Mouse (Mus musculus): ENCODE measurements around the gene Maco1. TPM values are rescaled to one million over a fixed set of nuclear protein-coding genes. Genes with fewer than 3 reads are reported as not detected.
"Not testable (repeated sequence)": the region's sequence is repeated elsewhere in the genome, so short reads cannot be mapped to it uniquely, and the experiment has no call there.

The Maco1 gene
- total RNA-seq, 2 experiments from 2014 or later, result 43.8 TPM

DNA sequence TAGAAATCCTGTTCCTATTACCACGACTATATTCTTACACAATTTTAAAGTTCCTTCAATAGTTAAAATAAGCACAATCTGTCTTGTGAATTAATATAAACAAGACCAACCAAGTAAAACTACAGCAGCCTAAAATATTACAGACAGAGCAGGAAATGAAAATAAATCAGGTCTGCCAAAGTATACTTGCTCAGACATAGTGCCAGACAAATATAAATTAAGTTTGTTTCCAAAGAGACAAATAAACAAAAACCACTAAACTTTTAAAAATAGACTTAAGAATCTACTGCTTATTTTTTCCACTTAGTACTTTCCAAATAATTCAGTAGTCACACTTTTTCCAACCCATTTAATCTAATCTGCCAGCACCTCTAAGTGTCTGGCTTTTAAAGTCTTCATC, 32.1 kb downstream of the Maco1 start:
- no peak for DNase-seq (ENCODE audit: low spot score in 2 of 2)

DNA sequence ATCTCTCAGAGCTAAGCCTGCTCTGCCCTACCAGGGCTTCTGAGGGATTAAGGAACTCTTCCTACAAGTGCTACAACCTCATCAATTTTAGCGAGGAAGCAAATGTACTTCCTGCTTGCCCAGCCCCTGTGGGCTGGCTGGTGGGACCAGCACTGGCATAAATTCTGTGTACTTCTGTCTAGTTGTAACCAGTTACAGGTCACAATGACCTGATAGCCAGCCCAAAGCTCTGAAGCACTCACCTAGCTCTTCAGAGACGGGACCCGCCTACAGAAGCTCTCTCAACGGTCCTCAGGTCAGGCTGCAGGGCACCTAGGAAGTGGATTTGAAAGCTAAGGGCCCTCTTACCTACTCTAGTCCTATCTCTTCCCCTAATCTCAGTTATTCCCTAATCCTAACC, 35.4 kb downstream of the Maco1 start:
- DNase-seq (ENCODE audit: low spot score in 2 of 2), result no peak

DNA sequence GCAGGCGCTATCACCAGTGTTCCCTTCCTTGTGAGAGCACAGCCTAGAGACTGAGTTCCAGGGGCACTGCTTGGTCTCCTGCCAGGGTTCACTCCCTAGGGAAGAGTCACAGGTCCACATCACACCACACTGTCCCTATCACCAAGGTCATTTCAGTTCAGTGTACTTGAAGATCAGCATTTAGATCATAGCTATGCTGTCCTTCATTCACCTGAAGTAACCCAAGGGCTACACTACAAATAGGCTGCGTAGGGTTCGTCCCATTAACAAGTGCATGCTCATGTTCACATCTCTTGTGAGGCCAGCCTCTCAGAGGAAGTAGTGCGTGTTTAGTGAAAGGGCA, 38.9 kb downstream of the Maco1 start:
- no peak for DNase-seq (ENCODE audit: low spot score in 2 of 2)

DNA sequence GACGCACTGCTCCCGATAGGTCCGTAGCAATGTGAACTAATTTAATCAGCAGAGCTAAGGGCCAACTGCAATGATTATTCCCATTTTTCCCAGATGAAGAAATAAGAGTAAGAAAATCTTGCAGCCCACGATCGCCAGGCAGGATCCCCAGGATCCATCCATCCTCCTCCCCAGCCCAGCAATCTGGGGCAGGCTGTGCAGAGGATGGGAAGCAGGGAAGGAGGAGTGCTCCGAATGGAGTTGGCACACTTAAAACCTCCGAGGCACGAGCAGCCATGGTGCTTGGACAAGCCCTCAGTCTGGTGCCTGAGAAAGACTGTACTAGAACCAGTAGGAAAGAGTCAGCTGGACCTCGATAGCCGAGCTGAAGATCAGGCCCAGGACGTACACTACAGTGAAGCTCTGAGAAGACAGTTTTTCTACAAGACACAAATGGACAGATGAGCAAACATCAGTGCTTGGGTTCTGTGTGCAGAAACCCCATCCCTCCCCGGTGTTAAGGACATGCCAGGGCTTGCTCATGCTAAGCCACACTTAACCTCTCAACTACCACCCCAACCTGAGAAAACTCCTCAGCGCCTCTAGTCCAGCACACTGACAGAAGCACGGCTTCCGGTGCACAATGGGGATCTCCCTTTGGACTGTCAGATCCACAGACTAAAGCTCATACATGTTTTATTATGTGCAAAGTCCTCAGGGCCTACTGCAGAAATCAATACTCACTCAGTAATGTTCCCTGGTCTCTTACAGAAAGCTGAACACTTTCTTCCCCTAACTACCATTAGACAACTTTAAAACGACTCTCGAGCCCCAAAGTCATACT, 39.5 kb downstream of the Maco1 start:
- no peak for DNase-seq (ENCODE audit: low spot score in 2 of 2)

DNA sequence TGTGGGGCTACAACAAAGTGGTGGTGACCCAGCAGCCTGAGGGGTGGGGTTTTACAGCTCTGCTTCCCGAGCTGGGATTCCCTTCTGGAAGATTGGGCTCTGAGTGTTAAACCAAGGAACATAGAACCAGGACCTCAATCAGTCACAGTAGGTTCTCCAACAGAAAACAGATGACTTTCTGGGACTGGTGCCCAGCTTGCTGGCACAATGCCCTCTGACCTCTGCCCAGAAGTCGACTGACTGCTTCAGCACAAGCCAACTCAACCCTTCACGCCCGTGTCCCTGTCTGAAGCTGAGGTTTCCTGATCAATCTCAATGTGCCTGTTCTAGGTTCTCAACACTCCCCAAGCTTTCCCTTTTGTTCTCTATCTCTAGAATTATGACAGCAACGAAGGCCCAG, 48.4 kb downstream of the Maco1 start:
- peak in 1 of 2 experiments; percentile 33 for DNase-seq (ENCODE audit: low spot score in 2 of 2)

DNA sequence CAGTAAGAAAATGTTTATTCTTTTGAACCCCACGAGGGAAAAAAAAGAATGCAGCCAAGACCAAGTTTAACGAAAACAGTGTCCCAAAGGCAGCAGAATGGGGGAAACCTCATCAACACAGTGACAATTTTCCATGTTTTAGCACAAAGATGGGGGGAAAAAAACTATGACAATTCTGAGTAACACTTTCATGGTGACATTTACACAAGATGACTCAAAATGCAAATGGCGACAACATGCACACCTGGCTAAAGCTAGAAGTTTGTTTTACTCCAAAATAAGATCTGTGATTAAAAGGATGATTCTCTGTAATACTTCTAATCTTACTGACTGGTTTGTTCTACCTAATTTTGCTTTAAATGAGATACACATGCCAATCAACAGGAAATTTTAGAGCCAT, 50.4 kb downstream of the Maco1 start:
- DNase-seq (ENCODE audit: low spot score in 2 of 2), result no peak

DNA sequence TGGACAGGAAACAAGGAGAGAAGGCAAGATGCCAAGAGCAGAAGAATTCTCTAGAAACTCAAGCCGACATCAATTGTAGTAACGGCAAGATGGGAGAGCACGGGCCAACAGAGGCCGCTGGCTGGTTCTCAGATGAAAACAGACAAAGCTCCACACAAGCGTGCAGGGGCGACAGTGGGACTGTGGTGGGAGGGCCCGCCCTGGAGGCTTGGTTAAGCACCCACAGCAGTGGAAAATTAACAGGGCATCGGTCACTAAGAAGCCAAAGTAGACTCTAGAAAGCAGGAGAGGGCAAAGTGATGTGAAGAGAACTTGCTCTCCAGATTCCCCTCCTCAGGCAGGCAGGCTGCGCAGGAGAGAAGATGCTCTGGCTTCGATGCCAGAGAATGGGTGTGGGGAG, 51.0 kb downstream of the Maco1 start:
- no peak for DNase-seq (ENCODE audit: low spot score in 2 of 2)

DNA sequence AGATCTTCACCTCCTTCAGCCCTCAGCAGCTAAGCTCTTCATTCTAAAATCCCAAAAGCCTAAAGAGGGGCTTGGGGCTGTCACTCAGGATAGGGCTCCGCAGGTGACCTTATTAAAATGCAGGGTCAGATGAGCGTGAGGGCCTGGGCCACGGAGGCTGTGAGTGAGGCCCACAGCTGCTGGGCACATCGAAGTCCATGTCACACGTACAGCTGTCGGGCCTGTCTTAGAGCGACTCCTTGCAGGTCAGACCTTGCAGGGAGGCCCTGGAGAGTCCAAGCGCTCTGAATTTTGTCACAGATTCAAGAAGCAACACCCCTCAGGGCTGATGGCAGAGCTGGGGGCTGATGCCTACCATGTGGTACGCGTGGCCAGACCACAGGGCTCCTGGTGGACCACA, 52.5 kb downstream of the Maco1 start:
- no peak for DNase-seq (ENCODE audit: low spot score in 2 of 2)

DNA sequence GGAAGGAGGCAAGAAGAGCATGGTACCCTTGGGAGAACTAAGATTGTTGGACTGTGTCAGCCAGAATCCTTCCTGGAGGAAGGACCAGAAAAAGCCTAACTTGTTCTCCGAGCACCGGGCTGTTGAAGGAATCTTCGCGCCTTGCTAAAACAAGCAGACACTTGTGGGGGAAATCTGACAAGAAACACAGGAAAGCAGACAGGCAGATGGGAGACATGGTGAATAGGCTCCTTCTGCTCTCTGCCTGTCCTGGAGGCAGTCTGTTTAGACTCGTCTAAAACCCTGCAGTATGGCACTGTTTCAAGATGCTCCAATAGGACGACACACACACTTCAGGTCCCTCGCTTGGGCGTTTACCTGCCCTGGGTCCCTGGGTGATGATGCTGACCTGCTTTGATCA, 53.0 kb downstream of the Maco1 start:
- DNase-seq (ENCODE audit: low spot score in 2 of 2), result peak in 1 of 2 experiments; percentile 40

DNA sequence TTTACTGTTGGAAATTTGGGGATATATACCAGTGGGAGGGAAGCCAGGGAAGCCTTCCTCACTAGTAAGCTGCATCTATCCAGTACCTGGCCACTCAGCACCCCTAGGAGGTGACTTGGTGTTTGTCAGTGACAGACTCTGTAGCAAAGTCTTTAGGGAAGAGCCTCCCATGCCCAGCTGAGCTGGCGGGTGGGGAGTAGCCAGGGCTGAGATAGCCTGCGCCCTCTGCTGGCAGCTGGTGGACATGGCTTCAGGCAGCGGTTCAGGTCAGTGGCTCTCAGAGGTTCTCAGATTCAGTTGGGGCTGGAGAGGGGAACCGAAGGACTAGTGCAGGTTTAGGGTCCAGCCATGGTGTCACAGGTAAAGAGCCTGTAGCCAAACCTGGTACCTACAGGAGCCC, 53.9 kb downstream of the Maco1 start:
- peak; percentile 47 to 53 for DNase-seq (ENCODE audit: low spot score in 2 of 2)

DNA sequence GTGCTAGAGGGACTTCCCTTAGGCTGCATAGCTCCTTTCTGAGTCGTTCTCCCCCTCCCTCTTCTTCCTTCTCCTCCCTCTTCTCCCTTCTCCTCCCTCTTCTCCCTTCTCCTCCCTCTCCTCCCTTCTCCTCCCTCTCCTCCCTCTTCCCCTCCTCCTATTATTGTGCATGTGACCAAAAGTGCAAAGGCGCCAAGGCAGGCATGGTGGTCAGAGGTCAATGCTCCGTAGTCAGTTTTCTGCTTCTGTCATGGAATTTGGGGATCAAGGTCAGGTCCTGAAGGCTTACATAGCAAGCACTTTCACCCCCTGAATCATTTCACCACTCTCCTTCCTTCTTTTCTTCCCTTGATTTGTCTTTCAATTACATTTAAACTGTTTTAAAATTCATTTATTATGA, 54.3 kb downstream of the Maco1 start:
- no peak for DNase-seq (ENCODE audit: low spot score in 2 of 2)

DNA sequence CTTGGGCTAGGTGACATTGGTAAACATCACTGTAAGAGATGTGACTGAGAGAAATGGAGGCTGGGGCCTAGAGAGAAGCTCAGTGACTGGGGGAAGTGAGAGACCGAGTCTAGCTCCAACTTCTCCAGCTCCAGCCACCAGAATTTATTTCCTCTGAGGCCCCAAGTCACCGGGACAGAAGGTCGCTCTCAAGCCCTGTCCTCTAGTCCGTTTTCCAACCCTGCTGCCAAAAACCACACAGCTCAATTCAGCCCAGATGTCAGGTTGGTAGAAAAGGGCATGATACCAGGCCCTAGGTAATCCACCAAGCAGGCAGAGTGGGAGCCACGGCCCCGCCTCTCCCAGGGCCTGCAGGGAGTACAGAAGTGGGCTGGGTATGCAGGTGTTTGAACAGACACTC, 55.5 kb downstream of the Maco1 start:
- DNase-seq (ENCODE audit: low spot score in 2 of 2), result no peak

DNA sequence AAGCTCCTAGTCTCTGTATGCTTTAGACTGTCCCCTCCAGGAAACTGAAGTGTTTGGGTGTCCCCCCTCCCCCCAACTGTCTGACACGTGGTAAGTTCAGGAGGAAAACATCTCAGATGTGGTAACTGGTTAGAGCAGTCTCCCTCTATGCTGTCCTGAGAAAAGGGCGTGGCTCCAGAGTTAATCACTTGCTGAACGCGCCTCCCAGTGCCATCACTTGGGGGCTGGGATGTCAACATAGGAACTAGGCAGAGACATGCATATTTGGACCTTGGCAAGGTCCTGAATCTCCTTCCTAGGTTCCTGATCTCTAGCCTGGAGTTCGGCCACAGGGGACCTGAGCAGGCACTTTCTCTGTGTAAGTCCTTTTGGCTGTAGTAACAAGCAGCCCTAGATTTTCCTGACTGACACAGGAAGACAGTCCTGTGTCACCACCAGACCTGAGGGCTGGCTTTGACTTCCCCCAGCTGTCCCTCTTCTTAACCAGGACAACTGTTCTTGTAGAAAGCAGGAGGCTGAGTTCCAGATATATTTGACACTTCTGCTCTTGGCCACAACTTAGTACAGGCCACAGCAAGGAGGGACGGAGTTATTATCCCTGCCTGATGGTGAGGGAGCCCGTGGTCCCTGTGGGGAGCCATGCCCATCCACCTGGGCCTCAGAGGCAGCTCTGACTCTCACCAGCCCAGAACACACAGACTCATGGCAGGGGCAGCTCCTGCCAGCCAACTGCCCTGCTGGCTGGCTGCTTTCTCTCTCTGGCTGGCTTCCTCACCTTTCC, 56.4 kb downstream of the Maco1 start:
- no peak for DNase-seq (ENCODE audit: low spot score in 2 of 2)

DNA sequence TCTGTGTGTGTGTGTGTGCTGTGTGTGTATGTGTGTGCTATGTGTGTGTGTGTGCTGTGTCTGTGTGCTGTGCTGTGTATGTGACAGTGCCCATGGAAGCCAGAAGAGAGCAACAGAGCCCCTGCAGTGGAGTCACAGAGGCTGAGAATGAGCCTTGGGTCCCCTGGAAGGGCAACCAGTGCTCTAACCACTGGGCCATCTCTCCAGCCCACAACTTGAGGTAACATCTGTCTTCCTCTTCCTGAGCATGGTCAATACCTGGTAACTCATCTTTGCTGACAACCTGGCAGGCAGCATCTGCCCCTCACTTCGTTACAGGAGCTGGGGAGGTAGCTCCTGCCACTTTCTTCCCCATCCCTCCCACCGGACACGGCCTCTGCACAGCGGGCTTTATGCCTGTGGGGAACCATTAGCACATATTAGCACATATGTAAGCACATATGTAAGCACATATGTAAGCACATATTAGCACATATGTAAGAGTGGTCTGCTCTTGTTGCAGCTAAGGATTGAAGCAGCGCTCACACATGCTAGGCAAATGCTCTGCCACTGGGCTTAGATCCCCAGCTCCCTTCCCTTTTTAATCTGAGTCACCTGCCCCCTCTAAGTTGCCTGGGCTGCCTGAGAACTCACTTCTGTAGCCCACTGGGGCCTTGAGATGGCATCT, 57.2 kb downstream of the Maco1 start:
- no peak for DNase-seq (ENCODE audit: low spot score in 2 of 2)

DNA sequence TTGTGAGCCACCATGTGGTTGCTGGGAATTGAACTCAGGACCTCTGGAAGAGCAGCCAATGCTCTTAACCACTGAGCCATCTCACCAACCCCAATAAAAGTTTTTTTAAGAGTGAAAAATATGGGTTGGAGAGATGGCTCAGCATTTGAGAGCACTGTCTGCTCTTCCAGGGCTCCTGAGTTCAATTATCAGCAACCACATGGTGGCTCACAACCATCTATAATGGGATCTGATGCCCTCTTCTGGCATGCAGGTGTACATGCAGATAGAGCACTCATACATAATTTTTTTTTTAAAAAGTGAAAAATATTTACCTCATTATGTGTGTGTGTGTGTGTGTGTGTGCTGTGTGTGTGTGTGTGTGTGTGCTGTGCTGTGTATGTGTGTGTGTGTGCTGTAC, 58.2 kb downstream of the Maco1 start:
- not testable (repeated sequence) for DNase-seq (ENCODE audit: low spot score in 2 of 2)

DNA sequence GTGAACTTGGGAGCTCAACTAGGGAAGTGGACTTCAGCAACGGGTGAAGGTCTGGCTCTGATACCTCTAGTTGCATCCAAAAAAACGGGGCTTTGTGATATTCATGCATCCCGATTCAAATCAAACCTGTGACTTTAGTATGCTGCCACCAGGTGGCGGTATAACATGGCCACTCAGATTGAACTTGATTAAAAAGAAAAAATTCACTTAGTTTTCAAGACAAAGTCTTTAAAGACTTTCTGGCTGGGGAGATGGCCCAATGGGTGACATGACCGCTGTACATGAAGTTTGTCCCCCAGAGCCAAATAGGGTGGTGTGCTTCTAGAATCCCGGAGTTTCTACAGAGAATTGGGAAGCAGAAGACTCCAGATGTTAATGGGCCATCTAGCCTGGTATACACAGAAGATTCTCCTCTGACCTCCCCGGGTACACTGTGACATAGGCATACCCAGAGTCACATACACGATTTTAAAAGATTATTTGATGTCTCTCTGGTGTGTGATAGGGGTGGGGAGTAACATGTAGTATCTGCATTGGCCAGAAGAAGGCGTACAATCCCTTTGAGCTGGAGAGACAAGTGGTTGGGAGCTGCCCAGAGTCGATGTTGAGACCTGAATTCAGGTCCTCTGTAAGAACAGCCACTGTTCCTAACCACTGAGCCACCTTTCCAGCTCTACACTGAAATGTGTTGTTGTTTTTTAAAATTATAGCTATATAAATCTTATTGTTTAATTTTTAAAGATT, 59.8 kb downstream of the Maco1 start:
- peak; percentile 43 to 52 for DNase-seq (ENCODE audit: low spot score in 2 of 2)

DNA sequence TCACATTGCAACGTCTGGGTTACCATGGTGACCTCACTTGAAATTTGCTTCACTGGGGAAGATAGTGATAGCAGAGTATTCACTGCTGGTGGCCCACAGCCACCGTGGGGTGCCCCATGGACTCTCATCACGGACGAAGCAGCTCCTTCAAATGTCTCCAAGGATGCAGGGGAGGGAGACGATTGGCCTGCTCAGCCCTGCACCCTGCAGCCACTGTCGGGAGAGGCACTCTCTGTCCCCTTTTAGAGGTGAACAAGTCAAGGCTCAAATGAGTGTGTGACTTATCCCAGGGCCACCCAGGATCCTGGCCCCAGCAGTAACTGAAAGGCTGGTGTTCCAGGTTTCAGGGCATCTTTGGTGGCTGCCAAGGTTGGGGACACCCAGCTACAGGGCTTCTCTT, 61.4 kb downstream of the Maco1 start:
- no peak for DNase-seq (ENCODE audit: low spot score in 2 of 2)

DNA sequence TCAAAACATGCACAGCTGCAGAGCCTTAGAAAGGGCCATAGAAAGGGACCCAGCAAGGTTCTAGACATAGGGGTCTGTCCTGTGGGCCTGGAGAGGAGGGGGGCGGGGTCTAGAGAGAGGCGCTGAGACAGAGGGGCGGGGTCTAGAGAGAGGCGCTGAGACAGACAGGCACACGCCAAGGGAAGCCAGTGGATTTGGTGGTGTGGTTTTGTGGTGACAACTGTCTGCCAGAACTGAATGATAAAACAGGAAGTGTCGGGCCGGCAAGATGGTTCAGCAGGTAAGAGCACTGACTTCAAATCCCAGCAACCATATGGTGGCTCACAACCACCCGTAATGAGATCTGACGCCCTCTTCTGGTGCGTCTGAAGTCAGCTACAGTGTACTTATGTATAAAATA, 66.2 kb downstream of the Maco1 start:
- DNase-seq (ENCODE audit: low spot score in 2 of 2), result no peak

DNA sequence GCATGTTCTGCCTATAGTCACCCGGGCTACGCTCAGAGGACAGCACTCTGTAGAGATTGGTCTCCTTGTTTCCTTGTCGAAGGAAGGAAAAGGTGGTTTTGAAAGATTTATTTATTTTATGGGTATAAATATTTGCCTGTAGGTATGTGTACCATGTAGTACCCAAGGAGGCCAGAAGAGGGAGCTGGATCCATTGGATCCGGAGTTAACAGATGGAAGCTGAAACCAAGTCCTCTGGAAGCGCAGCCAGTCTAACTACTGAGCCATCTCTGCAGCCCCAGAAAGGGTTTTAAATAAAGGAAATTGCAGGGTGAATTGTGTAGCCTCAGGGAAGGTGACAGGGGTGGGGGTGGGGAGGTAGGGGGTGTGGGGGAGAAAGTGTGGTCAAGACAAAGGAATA, 68.4 kb downstream of the Maco1 start:
- no peak for DNase-seq (ENCODE audit: low spot score in 2 of 2)

DNA sequence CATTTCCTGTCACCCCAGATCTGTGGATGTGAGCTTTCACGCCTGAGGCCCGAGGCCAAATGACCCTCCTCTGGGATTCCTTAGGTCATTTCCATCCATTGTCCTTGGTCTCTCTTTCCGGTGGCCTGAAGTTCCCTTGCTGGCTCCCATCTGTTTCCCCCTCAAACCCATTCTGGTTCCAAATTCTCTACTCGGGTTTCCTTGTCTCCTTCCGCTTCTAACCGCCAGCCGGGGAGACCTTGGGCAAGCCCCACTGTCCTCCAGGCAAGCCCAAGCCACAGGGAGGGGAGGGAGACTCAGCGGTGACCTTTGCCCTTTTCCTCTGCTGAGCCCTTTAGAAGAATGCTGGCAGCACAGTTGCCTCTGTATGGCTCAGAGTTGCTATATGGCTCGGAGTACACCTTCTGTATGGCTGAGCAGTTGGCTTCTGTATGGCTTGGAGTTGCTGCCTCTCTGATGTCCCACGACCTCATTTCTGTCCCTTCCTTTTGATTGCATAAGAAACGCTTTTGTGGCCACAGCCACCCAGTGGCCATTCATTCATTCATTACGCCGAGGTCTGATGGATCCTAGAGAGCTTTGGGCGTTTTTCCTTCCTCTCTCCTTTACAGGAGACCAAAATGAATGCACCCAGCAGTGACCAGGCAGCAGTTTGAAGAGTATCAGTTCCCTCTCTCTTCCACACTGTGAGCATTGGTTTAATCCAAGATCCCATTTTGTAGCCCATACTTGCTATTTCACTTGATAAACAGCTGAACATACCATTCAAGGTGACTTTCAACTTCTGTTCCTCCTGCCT, 73.8 kb downstream of the Maco1 start:
- no peak for DNase-seq (ENCODE audit: low spot score in 2 of 2)

DNA sequence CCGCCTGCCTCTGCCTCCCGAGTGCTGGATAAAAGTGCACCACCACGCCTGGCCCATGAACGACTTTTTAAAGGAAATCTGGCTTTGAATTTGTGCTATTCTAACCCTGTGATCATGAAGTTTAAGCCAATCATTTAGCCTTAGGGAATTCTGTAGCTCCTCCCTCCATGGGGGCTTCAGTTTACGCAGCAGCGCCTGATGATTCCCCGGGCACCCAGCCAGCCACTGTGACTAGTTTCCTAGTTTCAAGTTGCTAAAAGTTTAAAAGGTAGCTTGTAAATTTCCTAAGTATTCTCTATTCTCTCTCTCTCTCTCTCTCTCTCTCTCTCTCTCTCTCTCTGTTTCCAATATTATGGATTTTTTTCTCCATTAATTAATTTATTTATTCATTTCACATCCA, 76.9 kb downstream of the Maco1 start:
- no peak for DNase-seq (ENCODE audit: low spot score in 2 of 2)

Data from layer of hippocampus, postnatal 14 days (tissue).